Mouse (Mus musculus) megakaryocyte, embryonic 14.5 days (primary cell): ENCODE measurements at regions not wholly inside any gene's neighbourhood (a gene's known extent, or its start where the extent isn't known, plus 50 kb on each side); places are given as distances from the start of the nearest gene placed in this dataset.

ENCODE experiments used
- FLI1 ChIP-seq: IDR thresholded peaks from 2 replicates; pipeline ENCODE4 v1.6.1; 2012; ENCODE audit warnings: low read length, inconsistent platforms, mixed read lengths
- GATA1 ChIP-seq: IDR thresholded peaks from 3 replicates; pipeline ENCODE4 v1.6.1; 2012; ENCODE audit warnings: mixed read lengths, low read length, inconsistent platforms, borderline replicate concordance

GRCm38 (mm10) chr9:31794911-31795310, 118.4 kb downstream of the Barx2 start:
- TF ChIP-seq FLI1 (no peak), GATA1 (no peak)
